Mouse (Mus musculus): ENCODE measurements around the gene Ssh1. TPM values are rescaled to one million over a fixed set of nuclear protein-coding genes. Genes with fewer than 3 reads are reported as not detected.

The Ssh1 gene
- polyA plus RNA-seq (2015; fragmentation: Nextera tagmentation; extraction: Ambion mirVana) = 4.2 and 4.4 TPM in 2 replicates

DNA sequence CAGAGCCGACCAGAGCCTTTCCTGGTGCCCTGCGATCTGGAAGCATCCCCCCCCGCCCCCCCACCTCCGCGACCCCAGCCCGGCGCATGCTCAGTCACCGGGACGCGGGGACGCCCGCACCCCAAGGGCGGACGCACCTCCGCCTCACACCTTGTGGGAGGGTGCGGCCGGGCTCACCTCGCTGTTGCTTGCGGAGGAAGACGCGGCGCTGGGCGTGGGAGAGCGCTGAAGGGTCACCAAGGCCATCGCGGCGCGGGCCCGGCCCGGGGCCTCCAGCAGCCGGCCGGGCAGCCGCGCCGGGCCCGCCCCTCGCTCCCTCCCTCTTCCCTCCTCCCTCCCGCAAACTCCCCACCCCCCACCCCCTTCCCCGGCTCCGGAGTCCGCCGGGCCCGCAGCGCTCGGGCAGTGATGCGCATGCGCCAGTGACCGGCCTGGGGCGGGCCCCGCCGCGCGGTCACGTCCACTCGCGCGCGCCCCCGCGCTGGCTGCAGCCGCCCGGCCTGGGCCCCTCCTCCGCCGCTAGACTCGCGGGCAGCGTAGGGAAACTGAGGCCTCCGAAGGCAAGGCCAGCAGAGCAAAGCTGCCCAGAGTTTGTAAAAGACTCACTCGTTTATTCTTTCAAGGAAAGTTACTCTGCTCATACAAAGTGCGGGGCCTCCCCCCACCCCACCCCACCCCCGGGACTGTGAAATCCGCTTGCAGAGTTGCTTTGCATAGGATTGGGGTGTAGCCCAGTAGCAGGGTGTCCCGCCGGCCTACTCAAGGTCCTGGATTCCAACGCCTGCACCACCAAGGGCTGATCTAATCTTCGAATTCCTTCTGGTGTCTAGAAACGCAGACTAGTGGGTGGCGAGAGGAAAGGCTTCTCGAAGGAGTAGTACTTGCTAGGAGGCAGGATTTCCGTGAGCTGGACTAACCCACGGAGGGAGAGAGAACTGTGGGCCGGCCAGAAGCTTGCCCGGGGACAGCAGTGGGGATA lies at the start of gene Ssh1:
Gene Ssh1 (minus strand): TSS at position 408 of the 979 bp plus-strand sequence.
- DNase-seq (ENCODE audit: low spot score) = peak; percentile 44

DNA sequence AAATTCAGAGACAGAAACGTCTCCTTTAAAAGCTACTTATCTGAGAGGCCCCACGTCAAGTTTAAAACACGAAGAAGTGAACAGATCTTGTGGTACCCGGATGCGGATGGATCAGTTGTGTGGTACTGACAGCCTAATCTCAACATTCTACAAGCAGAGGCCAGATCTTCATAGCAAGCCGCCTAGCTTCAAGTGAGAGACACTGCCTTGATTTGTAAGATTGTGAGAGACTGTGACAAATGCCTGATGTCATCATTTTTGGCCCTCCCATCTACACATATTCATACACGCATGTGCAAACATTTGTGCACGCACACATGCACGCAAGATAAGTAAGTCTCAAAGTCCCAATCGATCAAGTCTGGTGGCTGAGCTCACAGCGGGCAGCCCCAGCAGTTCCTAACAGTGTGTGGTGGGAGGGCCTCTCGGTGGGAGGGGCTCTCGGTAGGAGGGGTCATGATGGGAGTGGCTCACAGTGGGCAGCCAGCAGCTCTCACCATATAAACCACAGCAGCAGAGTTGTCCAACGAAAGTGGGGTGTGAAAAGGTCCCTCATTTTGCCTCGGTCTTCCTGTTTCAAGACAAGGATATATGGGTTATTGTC lies 47.7 kb upstream of the Ssh1 start:
- DNase-seq (ENCODE audit: low spot score) = no peak

GRCm38 (mm10) chr5:114040911-114041310 lies 47.2 kb upstream of the Ssh1 start:
- no peak for DNase-seq (ENCODE audit: low spot score)

DNA sequence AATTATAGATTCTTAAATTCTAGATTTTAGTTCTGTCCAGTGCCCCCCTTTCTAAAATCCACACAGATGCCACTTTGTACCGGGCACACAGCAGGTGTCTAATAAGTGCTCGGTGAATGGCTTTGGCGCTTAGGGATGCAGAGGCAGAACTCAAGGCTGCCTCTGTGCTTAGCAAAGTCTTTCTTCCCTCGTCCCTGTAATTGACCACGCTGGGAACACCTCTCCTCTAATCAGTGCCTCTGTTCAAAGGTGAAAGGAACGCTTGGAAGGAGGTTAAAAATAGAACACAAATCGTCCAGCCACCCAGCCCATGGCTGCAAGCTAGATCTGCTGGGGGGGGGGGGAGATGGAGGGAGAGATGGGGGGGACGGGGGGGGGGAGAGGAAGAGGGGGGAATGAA lies 46.8 kb upstream of the Ssh1 start:
- no peak for DNase-seq (ENCODE audit: low spot score)

GRCm38 (mm10) chr5:114035111-114035510 lies 41.4 kb upstream of the Ssh1 start:
- no peak for DNase-seq (ENCODE audit: low spot score)

DNA sequence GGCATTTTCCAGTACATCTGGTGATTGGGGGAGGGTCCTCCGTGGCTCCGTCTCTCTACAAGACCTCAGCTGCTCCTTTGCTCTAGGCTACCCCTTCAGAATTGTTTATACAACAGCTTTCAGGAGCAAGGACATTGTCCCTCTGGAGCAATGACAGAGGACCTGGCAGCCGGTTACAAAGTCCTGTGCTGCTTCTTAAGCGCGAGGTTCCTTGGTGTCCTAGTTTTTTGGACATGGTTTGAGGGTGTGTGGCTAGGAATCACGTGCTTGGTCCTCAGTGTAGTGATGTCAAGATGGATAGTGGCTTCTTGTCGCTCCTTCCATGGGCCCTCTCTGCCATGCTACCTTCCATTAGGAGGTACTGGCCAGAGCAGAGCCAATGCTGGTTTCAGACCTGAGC lies 40.7 kb upstream of the Ssh1 start:
- DNase-seq (ENCODE audit: low spot score) = no peak

DNA sequence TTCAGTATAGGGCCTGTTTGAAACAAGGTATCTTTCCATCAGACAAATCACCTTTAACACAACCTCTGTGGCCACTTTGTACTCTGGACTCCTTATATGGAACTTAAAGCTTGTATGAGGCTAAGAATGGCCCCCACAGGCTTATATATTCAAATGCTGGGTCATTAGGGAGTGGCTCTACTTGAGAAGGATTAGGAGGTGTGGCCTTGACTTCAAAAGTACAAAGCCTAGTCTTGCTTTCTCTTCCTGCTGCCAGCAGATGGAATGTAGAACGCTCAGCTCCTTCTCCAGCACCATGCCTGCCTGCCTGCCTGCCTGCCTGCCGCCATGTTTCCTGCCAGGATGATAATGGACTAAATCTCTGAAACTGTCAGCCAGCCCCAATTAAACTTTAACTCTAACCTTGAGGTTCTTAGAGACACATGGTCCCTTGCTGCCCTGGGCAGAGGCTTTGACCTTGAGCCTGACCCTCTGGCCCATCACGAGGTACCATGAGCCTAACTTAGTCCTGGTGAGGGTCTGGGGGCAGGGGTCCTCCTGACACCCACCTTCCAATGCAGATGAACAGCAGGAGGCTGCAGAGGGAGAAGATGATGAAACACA lies 38.6 kb upstream of the Ssh1 start:
- no peak for DNase-seq (ENCODE audit: low spot score)

DNA sequence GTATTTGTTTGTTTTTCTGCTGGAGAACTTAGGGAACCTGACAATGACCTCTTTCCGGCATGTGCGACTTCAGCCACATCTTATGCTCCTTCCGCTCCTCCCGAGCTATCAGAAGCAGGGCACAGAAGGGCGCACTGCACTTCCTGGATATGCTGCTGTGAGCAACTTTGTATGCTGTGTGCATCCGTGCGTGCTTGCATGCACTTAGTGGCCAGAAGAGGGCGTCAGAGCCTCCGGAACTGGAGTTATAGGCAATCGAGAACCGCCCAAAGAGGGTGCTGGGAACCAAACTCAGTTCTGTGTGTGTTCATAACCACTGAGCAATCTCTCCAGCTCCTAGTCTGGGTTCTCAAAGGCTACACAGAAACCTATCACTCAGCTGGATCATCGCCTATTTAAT lies 37.0 kb upstream of the Ssh1 start:
- DNase-seq (ENCODE audit: low spot score) = no peak

DNA sequence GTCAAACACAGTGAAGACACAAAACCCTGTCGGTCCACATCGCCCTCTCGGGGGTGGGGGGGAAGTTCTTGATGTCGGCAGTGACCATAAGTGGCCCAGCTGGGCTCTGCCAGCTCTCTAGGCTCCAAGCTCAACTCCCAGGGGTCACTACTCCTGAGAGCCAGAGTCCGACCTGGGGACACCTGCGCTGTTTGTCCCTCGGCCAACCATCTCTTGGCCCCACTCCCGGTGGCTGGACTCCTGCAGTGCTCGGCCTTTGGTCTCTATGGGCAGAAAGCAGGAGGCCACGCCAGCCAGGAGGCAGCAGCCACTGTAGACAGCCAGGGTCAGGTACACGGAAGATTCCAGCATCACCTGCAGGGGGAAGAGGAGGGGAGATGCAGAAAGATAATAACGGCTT lies 34.4 kb upstream of the Ssh1 start:
- no peak for DNase-seq (ENCODE audit: low spot score)

DNA sequence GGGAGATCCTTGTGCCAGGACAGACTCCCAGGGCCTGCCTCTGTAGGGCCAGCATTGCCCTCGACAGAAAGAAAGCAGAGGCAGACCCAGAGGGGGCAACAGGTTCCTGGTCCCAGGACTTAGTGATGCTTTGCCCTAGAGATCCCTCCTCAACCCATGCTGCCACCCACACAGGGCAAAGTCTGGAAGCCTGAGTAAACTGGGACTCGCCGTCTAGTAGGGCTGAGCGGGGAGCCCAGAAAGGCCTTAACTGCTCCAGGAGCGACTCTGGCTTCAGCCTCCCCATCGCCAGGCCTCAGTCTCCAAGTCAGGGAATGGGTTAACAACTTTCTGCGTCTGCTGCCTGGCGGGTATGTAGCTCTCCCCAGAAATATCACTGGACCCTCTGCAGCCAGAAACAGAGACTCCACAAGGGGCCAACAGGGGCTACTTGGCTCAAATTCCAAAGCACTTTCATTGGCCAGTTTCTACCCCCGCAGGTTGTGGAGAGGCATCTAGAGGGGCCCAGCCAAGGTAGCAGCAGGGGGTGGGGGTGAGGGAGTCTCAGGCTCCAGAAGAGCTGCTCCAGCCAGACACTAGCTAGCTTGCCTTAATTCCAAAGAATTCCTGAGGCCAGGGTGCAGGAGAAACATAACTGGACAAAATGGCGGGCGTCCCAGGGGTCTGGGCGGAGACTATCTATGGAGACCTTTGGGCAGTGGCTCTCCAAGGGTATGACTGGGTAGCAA lies 33.7 kb upstream of the Ssh1 start:
- DNase-seq (ENCODE audit: low spot score) = no peak

DNA sequence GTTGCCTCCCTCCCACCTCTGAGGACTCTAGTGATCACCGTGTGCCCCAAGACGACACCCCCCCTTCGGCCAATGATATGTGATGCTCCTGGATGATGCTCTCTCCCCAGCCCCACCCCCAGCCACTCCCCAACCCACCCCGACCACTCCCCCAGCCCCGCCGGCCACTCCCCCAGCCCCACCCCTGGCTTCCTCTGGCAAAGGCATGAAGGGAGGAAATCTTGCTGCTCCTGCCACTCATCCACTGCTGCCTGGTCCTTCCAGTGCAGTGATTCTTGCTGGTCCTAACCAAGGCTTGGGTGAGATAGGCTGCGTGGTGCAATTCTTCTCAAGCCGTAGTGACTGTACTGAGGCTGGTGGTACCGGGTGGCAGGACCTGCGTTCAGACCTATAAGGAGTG lies 31.2 kb upstream of the Ssh1 start:
- no peak for DNase-seq (ENCODE audit: low spot score)

- no peak for DNase-seq (ENCODE audit: low spot score)
Observed at GRCm38 (mm10) chr5:114024390-114024789, 30.7 kb upstream of the Ssh1 start.

- peak; percentile 27 for DNase-seq (ENCODE audit: low spot score)
Observed at GRCm38 (mm10) chr5:114015121-114015520, 21.4 kb upstream of the Ssh1 start.

DNA sequence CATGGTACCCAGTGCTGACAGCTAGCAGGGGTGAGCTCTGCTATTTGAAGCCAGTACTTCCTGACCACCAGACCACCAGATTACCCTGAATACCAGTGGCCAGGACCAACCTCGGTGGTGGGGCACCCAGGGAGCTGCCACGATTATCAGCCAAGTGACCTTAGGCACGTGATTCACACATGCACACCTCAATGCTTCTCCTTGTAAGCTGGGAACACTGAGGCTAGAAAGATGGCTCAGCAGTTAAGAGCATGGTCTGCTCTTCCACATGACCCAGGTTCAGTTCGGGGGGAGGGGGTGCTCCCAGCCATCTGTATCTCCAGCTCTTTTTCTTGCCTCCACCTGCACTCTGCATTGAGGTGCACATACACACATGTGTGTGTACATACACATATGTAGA lies 15.4 kb upstream of the Ssh1 start:
- DNase-seq (ENCODE audit: low spot score) = no peak

DNA sequence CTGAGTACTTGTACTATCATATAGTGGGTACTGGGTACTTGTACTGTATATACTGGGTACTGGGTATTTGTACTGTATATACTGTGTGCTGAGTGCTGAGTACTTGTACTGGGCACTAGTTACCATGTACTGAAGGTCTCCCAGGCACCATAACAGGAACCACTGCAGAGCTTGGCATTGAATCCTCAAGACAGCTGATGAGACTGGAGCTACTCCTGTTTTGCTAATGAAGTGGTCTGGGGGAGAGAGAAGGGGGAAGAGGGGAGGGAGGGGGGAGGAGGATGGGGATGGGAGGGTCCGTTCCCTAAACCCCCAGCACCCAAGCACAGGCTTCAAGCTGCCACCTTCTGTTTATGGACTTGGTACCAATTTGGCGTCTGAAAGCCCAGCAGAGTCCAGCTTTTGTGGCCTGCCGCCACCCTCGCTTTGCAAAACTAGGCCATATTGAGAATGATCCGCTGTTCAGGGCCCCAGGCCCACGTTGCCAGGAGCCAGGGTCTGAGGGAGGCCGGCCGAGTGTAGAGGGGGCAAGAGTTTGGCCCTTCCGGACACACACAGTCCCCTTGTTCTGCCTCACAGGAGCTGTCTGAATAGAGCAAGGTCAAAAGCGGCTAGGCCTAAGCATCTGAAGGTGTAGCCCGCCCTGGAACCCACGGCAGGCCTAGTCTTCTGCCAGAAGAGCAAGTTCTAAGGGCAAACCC lies 14.2 kb upstream of the Ssh1 start:
- no peak for DNase-seq (ENCODE audit: low spot score)

GRCm38 (mm10) chr5:114006974-114007373 lies 13.3 kb upstream of the Ssh1 start:
- no peak for DNase-seq (ENCODE audit: low spot score)

DNA sequence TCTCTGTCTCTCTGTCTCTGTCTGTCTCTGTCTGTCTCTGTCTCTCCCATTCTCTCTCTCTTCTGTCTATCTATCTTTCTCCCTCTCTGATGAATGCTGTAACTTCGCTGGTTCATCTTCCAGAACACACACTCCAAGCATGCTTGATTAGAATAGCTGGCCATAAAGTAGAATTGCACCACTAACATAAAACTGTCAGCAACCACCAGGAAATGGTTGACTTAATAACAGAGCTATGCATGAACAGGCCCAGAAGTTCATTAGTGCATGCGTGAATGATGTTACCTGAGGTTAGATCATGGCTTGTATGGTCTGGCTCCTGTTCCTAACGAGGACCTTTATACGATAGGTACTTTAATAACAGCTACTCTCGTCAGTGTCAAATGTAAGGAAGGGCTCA lies 11.4 kb upstream of the Ssh1 start:
- no peak for DNase-seq (ENCODE audit: low spot score)

DNA sequence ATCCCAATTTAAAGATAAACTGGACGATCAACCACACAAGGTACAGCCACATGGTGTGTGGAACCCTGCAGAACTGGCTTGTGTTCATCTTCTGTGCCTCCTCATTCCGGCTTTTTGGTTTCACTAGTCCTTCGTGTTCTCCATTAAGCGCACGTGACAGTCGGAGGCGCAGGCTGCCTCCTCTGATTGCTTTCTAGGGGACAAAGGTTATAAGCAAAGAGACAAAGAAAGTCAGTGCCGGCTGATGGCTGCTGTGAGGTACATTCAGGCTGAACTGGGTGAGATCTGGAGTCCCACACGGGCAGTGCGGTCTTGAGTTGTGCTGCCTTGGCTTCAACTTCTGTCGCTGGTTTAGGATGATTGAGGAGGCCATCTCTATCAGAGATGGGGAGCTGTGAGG lies 10.9 kb upstream of the Ssh1 start:
- no peak for DNase-seq (ENCODE audit: low spot score)

GRCm38 (mm10) chr5:114003542-114003941 lies 9.8 kb upstream of the Ssh1 start, which contains the start of gene Dao:
TSS of gene Dao (plus strand) at chr5:114003703.
- DNase-seq (ENCODE audit: low spot score) = no peak

GRCm38 (mm10) chr5:113999382-113999781 lies 5.7 kb upstream of the Ssh1 start:
- DNase-seq (ENCODE audit: low spot score) = no peak

DNA sequence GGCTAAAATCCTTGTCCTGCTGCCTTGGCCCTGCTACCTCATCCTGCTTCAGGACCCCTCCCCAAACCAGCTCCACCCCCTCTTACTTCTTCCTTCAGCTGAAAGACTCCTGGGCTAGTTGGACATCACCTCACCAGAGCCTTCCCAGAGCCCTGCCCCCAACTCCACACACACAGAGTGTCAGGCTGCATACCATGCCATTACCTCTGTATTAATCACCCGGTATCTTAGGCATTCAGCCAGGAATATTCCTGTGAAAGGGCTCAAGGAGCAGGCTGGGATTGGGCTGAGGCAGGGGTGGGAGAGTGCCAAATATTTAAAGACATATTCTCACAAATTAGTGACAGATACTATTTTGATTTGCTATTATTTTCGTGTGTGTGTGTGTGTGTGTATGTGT lies 2.8 kb upstream of the Ssh1 start:
- no peak for DNase-seq (ENCODE audit: low spot score)

Data from thymus, postnatal 0 days (tissue).